Comparison of ENCODE assay signal across 17 mouse cellular contexts in genomic region chr15:32339426-32339825, GRCm38 (mm10).
DNase-seq lines count a peak whose midpoint lies in the region; ATAC-seq and TF ChIP-seq lines count a peak whose summit lies in the region.
"Had no signal": no experiment of that assay in that cellular context is flagged by ENCODE, and none has a peak within 500 bp of the region (broad histone marks: within the 10 kb centered on the region; RNA-seq: fewer than 3 reads in every experiment).

No protein-coding gene starts in this region.

- no peaks in the 10 kb centered on the region for H3K36me3 ChIP-seq in lung, postnatal 0 days (ENCODE audit: insufficient read depth, low read length)
- H3K36me3 ChIP-seq: limb, embryonic 12.5 days; midbrain, embryonic 10.5 days; stomach, embryonic 15.5 days had no signal

- peaks cover 6% of the 10 kb centered on the region; the same call in 1 of the 2 replicates for H3K4me1 ChIP-seq in lung, postnatal 0 days (ENCODE audit: insufficient read depth, low read depth, low read length)
- H3K4me1 ChIP-seq: stomach, embryonic 15.5 days had no signal

- H3K27ac ChIP-seq in lung, postnatal 0 days (ENCODE audit: low read length): no peak overlapping the region
- H3K27ac ChIP-seq: layer of hippocampus, adult 2 months; left cerebral cortex, adult 2 months; liver, embryonic 14.5 days; midbrain, embryonic 10.5 days; stomach, embryonic 15.5 days had no signal

- WGBS in lung, postnatal 0 days: 56% methylated on average over 5 of the region's 5 CpGs

- no peaks in the 10 kb centered on the region for H3K9me3 ChIP-seq in lung, postnatal 0 days (ENCODE audit: low read length)
- H3K9me3 ChIP-seq: limb, embryonic 12.5 days; midbrain, embryonic 10.5 days; stomach, embryonic 15.5 days had no signal

- peak; percentile 37 for DNase-seq in adrenal gland, postnatal 14 days
- DNase-seq in adrenal gland, adult 8-10 months: no peak
- DNase-seq in heart, adult 8-10 months (ENCODE audit: low spot score): peak; percentile 47
- no peak for DNase-seq in heart, postnatal 25 days (ENCODE audit: low spot score)
- DNase-seq in lung, postnatal 0 days (ENCODE audit: low spot score): peak; percentile 28
- DNase-seq in lung, postnatal 25 days (ENCODE audit: low spot score): no peak
- DNase-seq in spleen, postnatal 36 days (ENCODE audit: low spot score in 2 of 2): no peak
- DNase-seq in spleen, postnatal 14 days (ENCODE audit: low spot score in 2 of 2): no peak
- DNase-seq: cerebellum, adult 8-10 months; lung, postnatal 36 days had no signal

- no peak overlapping the region for H3K4me3 ChIP-seq in lung, postnatal 0 days (ENCODE audit: low read depth, low read length)
- H3K4me3 ChIP-seq: layer of hippocampus, adult 2 months; left cerebral cortex, adult 2 months; limb, embryonic 12.5 days; midbrain, embryonic 10.5 days; stomach, embryonic 15.5 days had no signal

- no peak overlapping the region for H3K9ac ChIP-seq in lung, postnatal 0 days (replicated peaks; ENCODE audit: low read depth)
- H3K9ac ChIP-seq: limb, embryonic 12.5 days; liver, embryonic 14.5 days; stomach, embryonic 15.5 days had no signal

- no peak for ATAC-seq in lung, postnatal 0 days

- intact Hi-C loops in heart, postnatal 25 days (cut with DNase I): no loop called here

- H3K27me3 ChIP-seq in lung, postnatal 0 days (replicated peaks; ENCODE audit: insufficient read depth, low read length): no peaks in the 10 kb centered on the region
- H3K27me3 ChIP-seq: CH12.LX; limb, embryonic 12.5 days; stomach, embryonic 15.5 days had no signal

- no peak overlapping the region for H3K4me2 ChIP-seq in lung, postnatal 0 days (replicated peaks; ENCODE audit: low read depth, low read length)
- H3K4me2 ChIP-seq: limb, embryonic 12.5 days; stomach, embryonic 15.5 days had no signal

- TF ChIP-seq CTCF in lung, postnatal 0 days (IDR thresholded peaks at IDR 0.05): no peak

- no peak for TF ChIP-seq EP300 in lung, postnatal 0 days (IDR thresholded peaks at IDR 0.05)

Comparison
In these comparisons a context has a peak if more than half of its experiments do, and no peak if none do; other contexts are left out.
1. DNase-seq: peak in adrenal gland, postnatal 14 days (single experiment), heart, adult 8-10 months (single experiment) and lung, postnatal 0 days (single experiment); none in adrenal gland, adult 8-10 months (single experiment), heart, postnatal 25 days (single experiment), lung, postnatal 25 days (single experiment), spleen, postnatal 36 days (0 of 2) and spleen, postnatal 14 days (0 of 2).